8 mouse cellular contexts compared by ENCODE assay signal in genomic region chr2:84744126-84744525, GRCm38 (mm10). TPM values are rescaled to one million over a fixed set of nuclear protein-coding genes. Genes with fewer than 3 reads are reported as not detected.
A peak's percentile ranks its signal among the peaks of the same experiment; 100 is the strongest.
DNase-seq lines count a peak whose midpoint lies in the region; ATAC-seq and TF ChIP-seq lines count a peak whose summit lies in the region.

No protein-coding gene starts in this region.

- peak; percentile 5; the same call in 1 of the 2 replicates for ATAC-seq in heart, embryonic 13.5 days (ENCODE audit: extremely low read depth, insufficient number of reproducible peaks, low FRiP score, low TSS enrichment)
- ATAC-seq in hindbrain, embryonic 15.5 days (ENCODE audit: low FRiP score, low read depth), result peak; percentile 4; the same call in 1 of the 2 replicates
- peak; percentile 22 for ATAC-seq in midbrain, embryonic 11.5 days (ENCODE audit: low FRiP score)

- no peak for TF ChIP-seq CTCF in cortical plate, adult 2 months (IDR thresholded peaks at IDR 0.05; ENCODE audit: extremely low read depth, insufficient read depth, low read length)

- H3K4me2 ChIP-seq in heart, embryonic 13.5 days, result peak overlapping the region; percentile 86
- H3K4me2 ChIP-seq in hindbrain, embryonic 15.5 days, result peak overlapping the region; percentile 83
- peak overlapping the region; percentile 72 for H3K4me2 ChIP-seq in midbrain, embryonic 11.5 days

- H3K27me3 ChIP-seq in heart, embryonic 13.5 days (replicated peaks), result no peaks in the 10 kb centered on the region
- H3K27me3 ChIP-seq in hindbrain, embryonic 15.5 days, result no peaks in the 10 kb centered on the region
- no peaks in the 10 kb centered on the region for H3K27me3 ChIP-seq in midbrain, embryonic 11.5 days (ENCODE audit: control insufficient read depth, insufficient read depth, low read length)

- peak overlapping the region; percentile 100 for H3K27ac ChIP-seq in heart, embryonic 13.5 days (replicated peaks)
- H3K27ac ChIP-seq in cortical plate, adult 2 months (ENCODE audit: insufficient read depth, low read length), result no peak overlapping the region
- peak overlapping the region; percentile 97 for H3K27ac ChIP-seq in hindbrain, embryonic 15.5 days (replicated peaks)
- peak overlapping the region; percentile 99 for H3K27ac ChIP-seq in midbrain, embryonic 11.5 days (ENCODE audit: low read depth, low read length)

- no peak for TF ChIP-seq POLR2A in cortical plate, adult 2 months (IDR thresholded peaks at IDR 0.05; ENCODE audit: extremely low read depth, insufficient read depth, low read length)

- H3K4me1 ChIP-seq in heart, embryonic 13.5 days, result peaks cover 42% of the 10 kb centered on the region
- peaks cover 2% of the 10 kb centered on the region; the same call in 1 of the 2 replicates for H3K4me1 ChIP-seq in cortical plate, adult 2 months (ENCODE audit: control insufficient read depth, insufficient read depth, low read length)
- peaks cover 40% of the 10 kb centered on the region for H3K4me1 ChIP-seq in hindbrain, embryonic 15.5 days (replicated peaks)
- H3K4me1 ChIP-seq in midbrain, embryonic 11.5 days (ENCODE audit: control insufficient read depth, insufficient read depth, low read length), result peaks cover 26% of the 10 kb centered on the region

- peak overlapping the region; percentile 91 for H3K4me3 ChIP-seq in heart, embryonic 13.5 days
- peak overlapping the region; percentile 51; the same call in 1 of the 2 replicates for H3K4me3 ChIP-seq in cortical plate, adult 2 months (ENCODE audit: insufficient read depth, low read length)
- H3K4me3 ChIP-seq in hindbrain, embryonic 15.5 days, result peak overlapping the region; percentile 67
- peak overlapping the region; percentile 78 for H3K4me3 ChIP-seq in midbrain, embryonic 11.5 days (ENCODE audit: low read depth, low read length)

- peaks cover 20% of the 10 kb centered on the region for H3K36me3 ChIP-seq in heart, embryonic 13.5 days
- no peaks in the 10 kb centered on the region for H3K36me3 ChIP-seq in hindbrain, embryonic 15.5 days
- no peaks in the 10 kb centered on the region for H3K36me3 ChIP-seq in midbrain, embryonic 11.5 days (ENCODE audit: control insufficient read depth, insufficient read depth, low read length)

- DNase-seq in heart, adult 18-20 months, result no peak
- DNase-seq in midbrain, embryonic 11.5 days (ENCODE audit: low spot score, missing footprints), result peak; percentile 97
- no peak for DNase-seq in layer of hippocampus, adult 9-11 months
- DNase-seq in retina, embryonic 14.5 days (ENCODE audit: low spot score), result no peak
- no peak for DNase-seq in layer of hippocampus, postnatal 25 days (ENCODE audit: extremely low spot score in 1 of 2, low spot score in 1 of 2)

- H3K9me3 ChIP-seq in heart, embryonic 13.5 days, result no peaks in the 10 kb centered on the region
- H3K9me3 ChIP-seq in hindbrain, embryonic 15.5 days, result no peaks in the 10 kb centered on the region
- no peaks in the 10 kb centered on the region for H3K9me3 ChIP-seq in midbrain, embryonic 11.5 days (ENCODE audit: control insufficient read depth, low read length)

- peak overlapping the region; percentile 100 for H3K9ac ChIP-seq in heart, embryonic 13.5 days
- peak overlapping the region; percentile 33 for H3K9ac ChIP-seq in hindbrain, embryonic 15.5 days
- peak overlapping the region; percentile 98 for H3K9ac ChIP-seq in midbrain, embryonic 11.5 days (ENCODE audit: low read length)

- 3% methylated on average over 10 of the region's 10 CpGs for WGBS in heart, embryonic 13.5 days
- 2% methylated on average over 10 of the region's 10 CpGs for WGBS in hindbrain, embryonic 15.5 days
- 0% methylated on average over 10 of the region's 10 CpGs for WGBS in midbrain, embryonic 11.5 days

RNA-seq across cellular contexts. Expression of gene Gm19426, which starts 0.7 kb away (rescaled TPM):
- polyA plus RNA-seq in heart, embryonic 13.5 days (2015; fragmentation: Nextera tagmentation; extraction: Ambion mirVana), result 5.7 and 6.5 TPM in 2 replicates
- 1 to 10 TPM in 1 of 2 experiments, under 1 TPM in 1; 0.98 to 1.7 TPM for total RNA-seq in heart, adult 18-20 months (2021)
- polyA plus RNA-seq in cortical plate, adult 2 months (2012; rRNA removed), result 1.4 and 2.0 TPM in 2 replicates
- 5.1 and 5.9 TPM in 2 replicates for polyA plus RNA-seq in hindbrain, embryonic 15.5 days (2015; fragmentation: Nextera tagmentation; extraction: Ambion mirVana)
- 4.5 and 6.5 TPM in 2 replicates for polyA plus RNA-seq in midbrain, embryonic 11.5 days (2014; fragmentation: Nextera tagmentation; extraction: Ambion mirVana)
- 1 to 10 TPM; 1.8 to 2.2 TPM for total RNA-seq in layer of hippocampus, postnatal 25 days (2021)

RNA-seq across cellular contexts. Expression of gene Ypel4, which starts 10.3 kb away (rescaled TPM):
- 7.3 and 8.4 TPM in 2 replicates for polyA plus RNA-seq in heart, embryonic 13.5 days (2015; fragmentation: Nextera tagmentation; extraction: Ambion mirVana)
- under 1 TPM; 0.20 to 0.23 TPM for total RNA-seq in heart, adult 18-20 months (2021)
- polyA plus RNA-seq in cortical plate, adult 2 months (2012; rRNA removed), result 129 and 156 TPM in 2 replicates
- polyA plus RNA-seq in hindbrain, embryonic 15.5 days (2015; fragmentation: Nextera tagmentation; extraction: Ambion mirVana), result 18.9 and 19.8 TPM in 2 replicates
- 13.6 and 14.2 TPM in 2 replicates for polyA plus RNA-seq in midbrain, embryonic 11.5 days (2014; fragmentation: Nextera tagmentation; extraction: Ambion mirVana)
- 10 to 100 TPM; 60.0 to 67.5 TPM for total RNA-seq in layer of hippocampus, postnatal 25 days (2021)

RNA-seq across cellular contexts. Expression of gene Clp1, which starts 17.0 kb away (rescaled TPM):
- polyA plus RNA-seq in heart, embryonic 13.5 days (2015; fragmentation: Nextera tagmentation; extraction: Ambion mirVana), result 16.4 and 18.5 TPM in 2 replicates
- 1 to 10 TPM; 4.3 to 4.4 TPM for total RNA-seq in heart, adult 18-20 months (2021)
- 9.0 and 10.0 TPM in 2 replicates for polyA plus RNA-seq in cortical plate, adult 2 months (2012; rRNA removed)
- polyA plus RNA-seq in hindbrain, embryonic 15.5 days (2015; fragmentation: Nextera tagmentation; extraction: Ambion mirVana), result 20.7 and 22.4 TPM in 2 replicates
- polyA plus RNA-seq in midbrain, embryonic 11.5 days (2014; fragmentation: Nextera tagmentation; extraction: Ambion mirVana), result 54.4 and 57.0 TPM in 2 replicates
- 1 to 10 TPM; 8.1 to 8.7 TPM for total RNA-seq in layer of hippocampus, postnatal 25 days (2021)

RNA-seq across cellular contexts. Expression of gene Zdhhc5, which starts 29.1 kb away (rescaled TPM):
- 20.8 and 21.9 TPM in 2 replicates for polyA plus RNA-seq in heart, embryonic 13.5 days (2015; fragmentation: Nextera tagmentation; extraction: Ambion mirVana)
- total RNA-seq in heart, adult 18-20 months (2021), result 10 to 100 TPM; 63.2 to 64.3 TPM
- 27.5 and 29.7 TPM in 2 replicates for polyA plus RNA-seq in cortical plate, adult 2 months (2012; rRNA removed)
- 18.3 and 19.0 TPM in 2 replicates for polyA plus RNA-seq in hindbrain, embryonic 15.5 days (2015; fragmentation: Nextera tagmentation; extraction: Ambion mirVana)
- polyA plus RNA-seq in midbrain, embryonic 11.5 days (2014; fragmentation: Nextera tagmentation; extraction: Ambion mirVana), result 22.4 and 23.9 TPM in 2 replicates
- total RNA-seq in layer of hippocampus, postnatal 25 days (2021), result 10 to 100 TPM; 37.3 to 37.7 TPM

RNA-seq across cellular contexts. Expression of gene Serping1, which starts 31.1 kb away (rescaled TPM):
- polyA plus RNA-seq in heart, embryonic 13.5 days (2015; fragmentation: Nextera tagmentation; extraction: Ambion mirVana), result 38.8 and 40.2 TPM in 2 replicates
- 10 to 100 TPM; 64.0 to 71.6 TPM for total RNA-seq in heart, adult 18-20 months (2021)
- 11.2 and 13.6 TPM in 2 replicates for polyA plus RNA-seq in cortical plate, adult 2 months (2012; rRNA removed)
- 39.5 and 47.3 TPM in 2 replicates for polyA plus RNA-seq in hindbrain, embryonic 15.5 days (2015; fragmentation: Nextera tagmentation; extraction: Ambion mirVana)
- 37.0 and 39.2 TPM in 2 replicates for polyA plus RNA-seq in midbrain, embryonic 11.5 days (2014; fragmentation: Nextera tagmentation; extraction: Ambion mirVana)
- total RNA-seq in layer of hippocampus, postnatal 25 days (2021), result 1 to 10 TPM; 5.7 to 7.4 TPM

Comparison
In these comparisons a context has a peak if more than half of its experiments do, and no peak if none do; other contexts are left out.
1. H3K9ac ChIP-seq: peak in every context shown above with its lines; median percentile 100 in heart, embryonic 13.5 days; 98 in midbrain, embryonic 11.5 days; 33 in hindbrain, embryonic 15.5 days.